Mouse (Mus musculus) ES-Bruce4 (cell line): ENCODE results near the gene Pex26.

Source experiments
- CTCF ChIP-seq: IDR thresholded peaks from one replicate; pipeline ENCODE4 v1.8.1; 2011; ENCODE audit warnings: low read depth, low read length
- EP300 ChIP-seq: IDR thresholded peaks from 2 replicates; pipeline ENCODE4 v1.6.1; 2011; ENCODE audit warnings: low read depth, low read length; ENCODE audit not compliant: insufficient read depth
- POLR2A ChIP-seq: IDR thresholded peaks from one replicate; pipeline ENCODE4 v1.8.1; 2011; ENCODE audit warnings: low read length; ENCODE audit not compliant: insufficient read depth

- no peak for TF ChIP-seq POLR2A
- TF ChIP-seq EP300 = no peak
- TF ChIP-seq CTCF = no peak
These were observed 28.8 kb upstream of the Pex26 start for GRCm38 (mm10) chr6:121154451-121155300.
